In the genomic region with DNA sequence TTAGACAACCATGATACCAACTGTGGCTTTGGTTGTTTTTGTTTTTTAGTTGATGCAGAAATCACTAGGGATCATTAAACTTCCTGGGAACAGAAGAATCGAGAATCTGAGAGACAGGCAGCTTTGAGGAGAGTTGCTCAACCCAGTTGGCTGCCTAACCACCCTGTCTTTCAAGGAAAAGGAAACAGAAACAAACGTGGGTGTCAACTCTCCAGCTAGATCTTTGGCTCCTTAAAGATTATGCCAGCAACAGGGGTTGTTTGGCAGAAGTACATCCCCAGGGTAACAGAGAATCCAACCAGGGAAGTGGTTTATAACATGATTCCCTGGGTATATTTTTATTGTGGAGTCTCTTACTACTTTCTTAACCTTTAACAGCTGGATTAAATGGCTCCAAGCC, we compare ENCODE assay signal across 20 mouse cellular contexts. TPM values are rescaled to one million over a fixed set of nuclear protein-coding genes. Genes with fewer than 3 reads are reported as not detected.
DNase-seq lines count a peak whose midpoint lies in the region; TF ChIP-seq lines count a peak whose summit lies in the region.
"Had no signal": no experiment of that assay in that cellular context is flagged by ENCODE, and none has a peak within 500 bp of the region (broad histone marks: within the 10 kb centered on the region; RNA-seq: fewer than 3 reads in every experiment).

No protein-coding gene starts in this region.

- 39% methylated on average over 2 of the region's 2 CpGs for WGBS in liver, adult 2 months

- TF ChIP-seq CTCF in liver, adult 2 months (IDR thresholded peaks at IDR 0.05; ENCODE audit: low read depth, low read length): no peak

- TF ChIP-seq POLR2A in liver, adult 2 months (IDR thresholded peaks at IDR 0.05; ENCODE audit: extremely low read depth, insufficient read depth, low read length): no peak

- H3K27me3 ChIP-seq in liver, adult 2 months (ENCODE audit: control insufficient read depth, insufficient read depth, low read length): no peaks in the 10 kb centered on the region
- H3K27me3 ChIP-seq: forebrain, embryonic 13.5 days; megakaryocyte, embryonic 14.5 days; neural tube, embryonic 13.5 days had no signal

- no peak overlapping the region for H3K4me3 ChIP-seq in liver, adult 2 months (ENCODE audit: insufficient read depth, low read depth, low read length)
- H3K4me3 ChIP-seq: forebrain, embryonic 13.5 days; megakaryocyte, embryonic 14.5 days; neural tube, embryonic 13.5 days had no signal

- H3K27ac ChIP-seq in liver, adult 2 months (replicated peaks; ENCODE audit: insufficient read depth, low read depth, low read length): 0 out of 2 replicates have a peak overlapping the region, but pooled peaks have one; percentile 19
- H3K27ac ChIP-seq: forebrain, embryonic 13.5 days; hindbrain, embryonic 14.5 days; liver, embryonic 14.5 days; neural tube, embryonic 13.5 days had no signal

- intact Hi-C loops in gastrocnemius, postnatal 14 days (cut with DNase I; ENCODE audit: low total_unique reads): no loop called here

- H3K4me1 ChIP-seq in liver, adult 2 months (ENCODE audit: control insufficient read depth, insufficient read depth, low read length): peaks cover 5% of the 10 kb centered on the region
- H3K4me1 ChIP-seq: forebrain, embryonic 13.5 days; neural tube, embryonic 13.5 days had no signal

- H3K36me3 ChIP-seq in liver, adult 2 months (ENCODE audit: control insufficient read depth, insufficient read depth, low read length): no peaks in the 10 kb centered on the region
- H3K36me3 ChIP-seq: neural tube, embryonic 13.5 days had no signal

- H3K9ac ChIP-seq in liver, adult 2 months (ENCODE audit: low read depth, low read length): no peak overlapping the region
- H3K9ac ChIP-seq: forebrain, embryonic 13.5 days; hindbrain, embryonic 14.5 days; liver, embryonic 14.5 days; neural tube, embryonic 13.5 days had no signal

- peak; percentile 24 for DNase-seq in gastrocnemius, adult 18-20 months (ENCODE audit: low spot score)
- DNase-seq in gastrocnemius, postnatal 14 days: no peak
- DNase-seq in liver, adult 2 months (ENCODE audit: extremely low read depth, low read depth, low spot score): no peak
- no peak for DNase-seq in liver
- DNase-seq in fibroblast of lung, adult 2 months (ENCODE audit: low read depth): peak; percentile 51
- DNase-seq in naive thymus-derived CD4-positive, alpha-beta T cell, adult 2 months (ENCODE audit: low read depth): peak; percentile 46
- no peak for DNase-seq in spleen, postnatal 4 days (ENCODE audit: low spot score in 2 of 2)
- no peak for DNase-seq in adrenal gland, adult 18-20 months (ENCODE audit: low spot score in 2 of 2)
- DNase-seq: adrenal gland, postnatal 25 days; cerebellum, postnatal 10 days; embryo, embryonic 11 days; kidney, adult 9 months; left cerebral cortex, postnatal 4 days; right cerebral cortex, postnatal 25 days; thymus, adult 2 months had no signal

- no peaks in the 10 kb centered on the region for H3K79me2 ChIP-seq in liver, adult 2 months (ENCODE audit: control insufficient read depth, insufficient read depth, low read length)

RNA-seq across cellular contexts. Expression of gene Plac8, which starts 15.6 kb away (rescaled TPM):
- under 1 TPM in 1 of 2 experiments, not detected in 1; 0.80 TPM for total RNA-seq in gastrocnemius, adult 18-20 months (2021)
- total RNA-seq in gastrocnemius, postnatal 14 days (2021): under 1 TPM in 1 of 2 experiments, not detected in 1; 0.90 TPM
- 21.5 and 29.7 TPM in 2 replicates for total RNA-seq in liver, adult 2 months (2014; rRNA removed)
- polyA plus RNA-seq in liver, adult 2 months (2012; rRNA removed): 11.3 and 18.2 TPM in 2 replicates
- total RNA-seq in adrenal gland, adult 18-20 months (2021): 1 to 10 TPM; 6.5 to 7.1 TPM

Comparison
In these comparisons a context has a peak if more than half of its experiments do, and no peak if none do; other contexts are left out.
1. DNase-seq: peak in gastrocnemius, adult 18-20 months (single experiment), fibroblast of lung, adult 2 months (single experiment) and naive thymus-derived CD4-positive, alpha-beta T cell, adult 2 months (single experiment); none in gastrocnemius, postnatal 14 days (single experiment), liver, adult 2 months (single experiment), liver (single experiment), spleen, postnatal 4 days (0 of 2) and adrenal gland, adult 18-20 months (0 of 2).